In genomic region chr10:63386444-63386843, GRCm38 (mm10) we compare ENCODE assay signal across 1 mouse cellular context.
TF ChIP-seq lines count a peak whose summit lies in the region.

No protein-coding gene starts in this region.

TF ChIP-seq in MEL, 35 proteins besides CTCF, POLR2A, EP300 and RAD21 (continued from another document):
- peak; percentile 66 for TF ChIP-seq MXI1 (IDR thresholded peaks at IDR 0.05; ENCODE audit: low read depth, low read length)
- no peak for TF ChIP-seq ZKSCAN1 (IDR thresholded peaks at IDR 0.05; ENCODE audit: low read depth, low read length)
- TF ChIP-seq ZMIZ1 (IDR thresholded peaks at IDR 0.05; ENCODE audit: low read depth, low read length): peak; percentile 39; the same call in 1 of the 2 replicates
- TF ChIP-seq E2F4 (IDR thresholded peaks at IDR 0.05; ENCODE audit: borderline replicate concordance, low read depth, low read length): no peak
- TF ChIP-seq MEF2A (IDR thresholded peaks at IDR 0.05; ENCODE audit: extremely low read depth, insufficient replicate concordance, low read depth, low read length, poor library complexity, severe bottlenecking): no peak
- no peak for TF ChIP-seq POLR2AphosphoS2 (IDR thresholded peaks at IDR 0.05; ENCODE audit: low read length)
- no peak for TF ChIP-seq SMC3 (IDR thresholded peaks at IDR 0.05; ENCODE audit: low read depth, low read length)
- TF ChIP-seq KAT2A (conservative IDR thresholded peaks at IDR 0.05; ENCODE audit: low read depth, low read length): peak; percentile 65; the same call in 1 of the 2 replicates
- no peak for TF ChIP-seq ZNF384 (IDR thresholded peaks at IDR 0.05; ENCODE audit: low read depth, low read length)
- TF ChIP-seq NELFE (IDR thresholded peaks at IDR 0.05; ENCODE audit: low read depth, low read length): peak; percentile 50
- 0 out of 2 replicates have a peak, but pooled peaks have one; percentile 11 for TF ChIP-seq USF1 (IDR thresholded peaks at IDR 0.05; ENCODE audit: low read depth, low read length)
- peak; percentile 68; the same call in 1 of the 2 replicates for TF ChIP-seq TBP (IDR thresholded peaks at IDR 0.05; ENCODE audit: low read depth, low read length)
- TF ChIP-seq NRF1 (IDR thresholded peaks at IDR 0.05; ENCODE audit: insufficient read depth, low read depth, low read length, poor library complexity, severe bottlenecking): no peak
- no peak for TF ChIP-seq MAFK (IDR thresholded peaks at IDR 0.05; ENCODE audit: borderline replicate concordance, low read depth, low read length)
- no peak for TF ChIP-seq GABPA (IDR thresholded peaks at IDR 0.05; ENCODE audit: low read depth, low read length)
- TF ChIP-seq CHD1 (IDR thresholded peaks at IDR 0.05; ENCODE audit: low read depth, low read length): 0 out of 2 replicates have a peak, but pooled peaks have one; percentile 62
- no peak for TF ChIP-seq POLR2AphosphoS5 (IDR thresholded peaks at IDR 0.05; ENCODE audit: borderline replicate concordance, low read depth, low read length)
- TF ChIP-seq USF2 (IDR thresholded peaks at IDR 0.05; ENCODE audit: borderline replicate concordance in 1 of 2, insufficient read depth in 1 of 2, low read depth in 1 of 2, low read length in 2 of 2): no peak
TF ChIP-seq in MEL: peak in this region for 10.
